Mouse (Mus musculus) intestine, postnatal 0 days (tissue): ENCODE measurements at regions not wholly inside any gene's neighbourhood (a gene's known extent, or its start where the extent isn't known, plus 50 kb on each side); places are given as distances from the start of the nearest gene placed in this dataset.
"Not testable (repeated sequence)": the region's sequence is repeated elsewhere in the genome, so short reads cannot be mapped to it uniquely, and the experiment has no call there.

Experiments used
- ATAC-seq: fragments of 200-750 bp; cut with Nextera tagmentation; 2 replicates; pipeline ENCODE4 v1.8.0; 2017; ENCODE audit warnings: mild to moderate bottlenecking, moderate TSS enrichment, moderate library complexity
- H3K27ac ChIP-seq: fragments of 300-500 bp; sonication (generic); 2 replicates; pipeline ENCODE4 v1.5.1; 2014; ENCODE audit warnings: mild to moderate bottlenecking, low read depth, low read length, moderate library complexity
- H3K27me3 ChIP-seq: fragments of 300-500 bp; sonication (generic); replicated peaks from 2 replicates; pipeline ENCODE4 v1.6.1; 2014; ENCODE audit warnings: low read length, mixed read lengths; ENCODE audit not compliant: control insufficient read depth, insufficient read depth
- H3K36me3 ChIP-seq: fragments of 300-500 bp; sonication (generic); 2 replicates; pipeline ENCODE4 v1.6.1; 2014; ENCODE audit warnings: mild to moderate bottlenecking, moderate library complexity; ENCODE audit not compliant: control insufficient read depth, insufficient read depth
- H3K4me1 ChIP-seq: fragments of 300-500 bp; sonication (generic); replicated peaks from 2 replicates; pipeline ENCODE4 v1.6.1; 2014; ENCODE audit warnings: antibody characterized with exemption, low read length, mixed read lengths; ENCODE audit not compliant: control insufficient read depth, insufficient read depth
- H3K4me2 ChIP-seq: fragments of 300-500 bp; sonication (generic); replicated peaks from 2 replicates; pipeline ENCODE4 v1.6.1; 2014; ENCODE audit warnings: low read depth, mild to moderate bottlenecking, moderate library complexity
- H3K4me3 ChIP-seq: fragments of 300-500 bp; sonication (generic); 2 replicates; pipeline ENCODE4 v1.5.1; 2014; ENCODE audit warnings: low read depth, low read length
- H3K9ac ChIP-seq: fragments of 300-500 bp; sonication (generic); 2 replicates; pipeline ENCODE4 v1.6.1; 2014; ENCODE audit warnings: mild to moderate bottlenecking, low read depth, low read length
- H3K9me3 ChIP-seq: fragments of 300-500 bp; sonication (generic); 2 replicates; pipeline ENCODE4 v1.6.1; 2016; ENCODE audit warnings: mixed run types; ENCODE audit not compliant: control insufficient read depth
- CTCF ChIP-seq: sonication (generic); IDR thresholded peaks from 2 replicates; pipeline ENCODE4 v1.5.1; 2016; ENCODE audit warnings: low read depth, mild to moderate bottlenecking, control low read depth, antibody characterized with exemption, moderate library complexity
- WGBS: fragments of 180-500 bp; shearing (Covaris S2); extraction: QIAGEN DNeasy Blood & Tissue Kit; methylation state at CpG from one replicate; pipeline ENCODE4 v1.1.7; 2014; 5-methylcytosine and 5-hydroxymethylcytosine counted together

DNA sequence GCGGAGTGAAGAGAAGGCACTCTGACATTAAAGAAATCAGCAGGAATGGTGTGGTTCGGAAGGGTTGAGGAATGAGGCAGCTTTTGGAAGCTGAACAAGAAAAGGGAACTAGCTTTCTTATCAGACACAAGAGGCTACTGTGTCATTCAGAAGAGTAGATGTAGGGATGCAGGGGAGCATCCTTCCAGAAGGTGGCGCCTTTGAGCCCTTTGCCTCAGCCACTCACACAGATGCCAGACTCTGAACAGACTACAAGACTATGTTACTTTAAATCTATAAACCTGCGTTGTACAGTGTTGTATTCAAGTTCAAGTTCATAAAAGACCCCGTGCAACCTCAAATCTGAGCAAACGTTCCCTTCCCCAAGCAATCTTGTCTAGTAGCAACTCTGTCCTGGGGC lies 128.9 kb downstream of the Kap start:
- 69% methylated on average over 6 of the region's 6 CpGs for WGBS
- not testable (repeated sequence) for H3K4me2 ChIP-seq, H3K9me3 ChIP-seq, H3K27me3 ChIP-seq, H3K36me3 ChIP-seq, H3K9ac ChIP-seq, H3K27ac ChIP-seq, ATAC-seq, H3K4me3 ChIP-seq, H3K4me1 ChIP-seq
- TF ChIP-seq CTCF = peak; percentile 6; the same call in 1 of the 2 replicates

DNA sequence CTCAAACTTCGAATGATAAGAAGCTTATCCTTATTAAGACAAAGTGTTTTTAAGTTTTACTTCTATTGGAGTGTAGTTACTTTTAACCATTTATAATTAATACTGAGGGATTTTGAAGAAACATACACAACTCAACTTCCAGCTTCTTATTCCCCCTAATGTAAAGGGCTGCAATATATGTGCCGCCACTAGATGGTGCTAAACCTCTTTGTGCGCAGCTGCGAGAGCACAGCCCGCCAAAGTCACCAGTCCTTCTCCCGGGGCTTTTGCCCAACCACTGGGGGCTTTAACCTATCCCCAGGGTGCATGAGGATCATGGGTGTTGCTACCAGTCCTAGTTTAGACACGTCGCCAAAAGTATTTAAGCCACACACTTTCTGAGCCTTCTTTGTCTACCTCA lies 146.8 kb downstream of the Kap start:
- H3K9me3 ChIP-seq, ATAC-seq: not testable (repeated sequence)
- H3K4me3 ChIP-seq = 0 out of 2 replicates have a peak overlapping the region, but pooled peaks have one; percentile 17

DNA sequence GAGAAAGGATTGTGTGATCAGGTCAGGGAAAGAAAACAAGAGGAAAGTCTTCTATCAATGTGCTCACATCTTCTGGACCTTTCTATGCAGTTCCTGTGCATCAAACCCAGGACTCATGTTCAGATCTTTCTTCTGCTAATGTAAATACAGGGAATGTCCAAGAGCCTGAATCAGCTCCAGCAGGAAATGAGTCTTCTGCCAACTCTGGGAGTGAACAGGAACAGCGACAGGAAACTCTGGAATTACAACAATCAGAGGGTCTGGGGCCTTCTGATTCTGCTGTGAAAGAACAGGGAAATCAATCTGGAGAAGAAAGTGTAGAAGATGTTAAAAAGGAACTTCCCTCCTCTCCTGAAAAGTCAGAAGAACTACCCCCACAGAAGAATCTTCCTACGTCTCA lies 151.9 kb downstream of the Kap start:
- no peak for ATAC-seq
- no peak overlapping the region for H3K4me3 ChIP-seq
- no peak overlapping the region for H3K4me2 ChIP-seq
- WGBS = 22% methylated on average over 2 of the region's 2 CpGs
- no peaks in the 10 kb centered on the region for H3K36me3 ChIP-seq
- no peak overlapping the region for H3K9ac ChIP-seq
- TF ChIP-seq CTCF = no peak
- no peaks in the 10 kb centered on the region for H3K4me1 ChIP-seq
- H3K27me3 ChIP-seq = no peaks in the 10 kb centered on the region
- no peaks in the 10 kb centered on the region for H3K9me3 ChIP-seq
- H3K27ac ChIP-seq = no peak overlapping the region

More for the DNA sequence above, 146.8 kb downstream of the Kap start:
- peak; percentile 72 for TF ChIP-seq CTCF
- not testable (repeated sequence) for H3K4me1 ChIP-seq, H3K36me3 ChIP-seq, H3K27ac ChIP-seq, H3K9ac ChIP-seq, H3K27me3 ChIP-seq
- WGBS = 1% methylated on average over 8 of the region's 8 CpGs
- peak overlapping the region; percentile 54 for H3K4me2 ChIP-seq
